Mouse (Mus musculus): ENCODE measurements around the gene En2. TPM values are rescaled to one million over a fixed set of nuclear protein-coding genes. Genes with fewer than 3 reads are reported as not detected.

Gene En2
- total RNA-seq, 1 experiment from 2014 or later: not detected

DNA sequence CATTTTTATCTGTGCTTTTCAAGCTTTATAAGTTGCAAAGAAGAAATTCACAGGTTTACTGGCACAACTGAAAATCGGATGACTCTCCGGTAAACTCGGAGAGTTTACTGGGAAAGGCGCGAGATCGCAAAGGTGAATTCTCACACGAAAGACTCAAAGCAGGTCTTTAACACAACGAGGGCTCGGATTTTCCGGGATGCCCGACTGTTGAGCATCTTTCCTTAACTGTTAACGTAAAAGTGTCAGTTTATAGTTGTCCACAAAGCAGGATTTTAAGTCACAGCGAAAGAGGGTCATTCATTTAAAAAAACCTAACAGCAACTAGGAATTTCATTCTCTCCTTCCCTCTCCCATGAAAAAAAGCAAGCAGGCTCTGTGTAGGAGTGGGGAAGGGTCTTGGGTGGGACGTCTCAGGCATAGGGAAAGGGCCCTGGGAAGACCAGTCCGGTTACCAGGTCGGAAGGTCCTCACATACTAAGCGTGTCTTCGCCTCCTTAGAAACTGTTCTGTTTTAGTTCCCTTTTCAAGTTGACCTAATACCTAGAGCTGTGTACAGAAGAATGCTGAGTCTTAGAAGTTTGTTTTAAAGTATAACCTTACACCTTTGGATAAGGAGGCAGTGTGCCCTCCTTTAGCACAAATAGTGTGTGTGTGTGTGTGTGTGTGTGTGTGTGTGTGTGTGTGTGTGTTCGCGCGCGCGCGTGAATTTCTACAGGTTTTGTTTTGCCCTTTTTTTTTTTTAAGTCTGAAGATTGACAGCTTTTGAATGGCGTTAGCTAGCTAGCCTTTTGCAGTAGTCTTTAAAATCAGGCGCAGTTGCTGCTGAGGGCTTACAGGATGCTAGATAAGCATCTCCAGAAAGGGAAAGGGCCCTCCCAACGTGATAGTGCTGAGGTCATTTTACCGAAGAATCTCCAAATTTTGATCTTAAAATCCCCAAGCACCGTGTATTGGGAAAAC lies 45.4 kb downstream of the En2 start:
- ATAC-seq (ENCODE audit: extremely low read depth, insufficient number of reproducible peaks, low FRiP score, poor library complexity, severe bottlenecking): no peak

GRCm38 (mm10) chr5:28211651-28212310 lies 46.3 kb downstream of the En2 start:
- no peak for ATAC-seq (ENCODE audit: extremely low read depth, insufficient number of reproducible peaks, low FRiP score, poor library complexity, severe bottlenecking)

DNA sequence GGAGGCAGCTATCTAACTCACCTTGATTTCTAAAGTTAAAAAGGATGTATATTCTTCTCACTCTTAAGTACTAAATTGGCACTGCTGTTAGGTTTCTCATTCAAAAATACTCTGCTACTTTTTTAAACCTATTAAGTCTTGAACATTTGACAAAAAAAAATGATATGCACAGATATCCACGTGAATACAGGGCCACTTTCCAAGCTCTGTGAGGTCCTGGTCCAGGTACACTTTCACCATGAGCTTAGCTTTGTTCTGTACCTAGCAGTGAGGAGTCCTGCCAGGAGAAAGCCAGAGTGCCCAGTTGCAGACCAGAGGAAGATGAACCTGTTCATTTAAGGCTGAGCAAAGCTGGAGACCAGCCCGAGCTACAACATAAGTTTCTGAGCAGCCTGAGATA lies 47.9 kb downstream of the En2 start:
- no peak for ATAC-seq (ENCODE audit: extremely low read depth, insufficient number of reproducible peaks, low FRiP score, poor library complexity, severe bottlenecking)

- ATAC-seq (ENCODE audit: extremely low read depth, insufficient number of reproducible peaks, low FRiP score, poor library complexity, severe bottlenecking): no peak
Observed at GRCm38 (mm10) chr5:28219596-28219995, 54.1 kb downstream of the En2 start.

Other genes with a start within 250 kb of the En2 start
- 26.2 and 31.1 TPM in 2 replicates for gene Insig1, start 94.3 kb upstream of the En2 start, total RNA-seq (2017)
- gene Cnpy1, start 80.1 kb downstream of the En2 start, total RNA-seq (2017): not detected in 2 replicates
- gene Rbm33, start 151.4 kb downstream of the En2 start, total RNA-seq (2017): 81.0 and 98.2 TPM in 2 replicates

Measured in neutrophil, adult 5-6 weeks (primary cell).